Mouse (Mus musculus) MEL (cell line): ENCODE data around the gene Zfp654.

ENCODE experiments used
- CHD2 ChIP-seq: IDR thresholded peaks from 2 replicates; pipeline ENCODE4 v1.6.1; 2011; ENCODE audit warnings: low read length, improper control_type of control experiment
- CTCF ChIP-seq, 3 experiments: IDR thresholded peaks in 2 of 3; conservative IDR thresholded peaks in 1 of 3; 2 replicates each; pipeline ENCODE4 v1.5.1; 2011 to 2012; ENCODE audit warnings: low read length in 3 of 3, low read depth in 2 of 3, mild to moderate bottlenecking in 2 of 3, improper control_type of control experiment in 1 of 3, inconsistent platforms in 1 of 3, mixed read lengths in 1 of 3, moderate library complexity in 1 of 3; ENCODE audit not compliant: control insufficient read depth in 1 of 3, insufficient read depth in 1 of 3, poor library complexity in 1 of 3, severe bottlenecking in 1 of 3
- HCFC1 ChIP-seq: IDR thresholded peaks from 2 replicates; pipeline ENCODE4 v1.6.1; 2012; ENCODE audit warnings: low read depth, mild to moderate bottlenecking, inconsistent platforms, low read length, improper control_type of control experiment, moderate library complexity
- MAFK ChIP-seq: IDR thresholded peaks from 2 replicates; pipeline ENCODE4 v1.6.1; 2011; ENCODE audit warnings: low read depth, mild to moderate bottlenecking, low read length, improper control_type of control experiment, borderline replicate concordance
- MAX ChIP-seq: IDR thresholded peaks from 2 replicates; pipeline ENCODE4 v1.6.1; 2011; ENCODE audit warnings: low read length, improper control_type of control experiment
- MEF2A ChIP-seq: IDR thresholded peaks from 2 replicates; pipeline ENCODE4 v1.6.1; 2014; ENCODE audit warnings: low read depth, mild to moderate bottlenecking, inconsistent platforms, low read length, improper control_type of control experiment; ENCODE audit not compliant: poor library complexity, insufficient replicate concordance, severe bottlenecking; ENCODE audit errors: extremely low read depth
- NRF1 ChIP-seq: IDR thresholded peaks from 2 replicates; pipeline ENCODE4 v1.6.1; 2014; ENCODE audit warnings: low read depth, mild to moderate bottlenecking, inconsistent platforms, low read length, improper control_type of control experiment, moderate library complexity; ENCODE audit not compliant: poor library complexity, insufficient read depth, severe bottlenecking
- POLR2A ChIP-seq, 2 experiments: IDR thresholded peaks; 2 replicates each; pipeline ENCODE4 v1.6.1; 2011 to 2012; ENCODE audit warnings: low read length in 2 of 2, mild to moderate bottlenecking in 2 of 2, control low read depth in 1 of 2, improper control_type of control experiment in 1 of 2, low read depth in 1 of 2, moderate library complexity in 1 of 2; ENCODE audit not compliant: control insufficient read depth in 1 of 2, insufficient read depth in 1 of 2, poor library complexity in 1 of 2
- POLR2AphosphoS5 ChIP-seq: IDR thresholded peaks from 2 replicates; pipeline ENCODE4 v1.6.1; 2012; ENCODE audit warnings: low read depth, borderline replicate concordance, mild to moderate bottlenecking, inconsistent platforms, low read length, moderate library complexity, mixed read lengths
- RAD21 ChIP-seq: IDR thresholded peaks from 2 replicates; pipeline ENCODE4 v1.6.1; 2011; ENCODE audit warnings: mild to moderate bottlenecking, low read depth, low read length, improper control_type of control experiment
- RCOR1 ChIP-seq: IDR thresholded peaks from 2 replicates; pipeline ENCODE4 v1.6.1; 2012; ENCODE audit warnings: low read depth, mild to moderate bottlenecking, inconsistent platforms, low read length, improper control_type of control experiment
- TAL1 ChIP-seq: IDR thresholded peaks from 2 replicates; pipeline ENCODE4 v1.6.1; 2012; ENCODE audit warnings: mild to moderate bottlenecking, inconsistent platforms, low read length, moderate library complexity, mixed read lengths
- TBP ChIP-seq: IDR thresholded peaks from 2 replicates; pipeline ENCODE4 v1.8.0; 2011; ENCODE audit warnings: low read depth, low read length, improper control_type of control experiment
- ZNF384 ChIP-seq: IDR thresholded peaks from 2 replicates; pipeline ENCODE4 v1.6.1; 2012; ENCODE audit warnings: low read depth, mild to moderate bottlenecking, inconsistent platforms, low read length, improper control_type of control experiment

DNA sequence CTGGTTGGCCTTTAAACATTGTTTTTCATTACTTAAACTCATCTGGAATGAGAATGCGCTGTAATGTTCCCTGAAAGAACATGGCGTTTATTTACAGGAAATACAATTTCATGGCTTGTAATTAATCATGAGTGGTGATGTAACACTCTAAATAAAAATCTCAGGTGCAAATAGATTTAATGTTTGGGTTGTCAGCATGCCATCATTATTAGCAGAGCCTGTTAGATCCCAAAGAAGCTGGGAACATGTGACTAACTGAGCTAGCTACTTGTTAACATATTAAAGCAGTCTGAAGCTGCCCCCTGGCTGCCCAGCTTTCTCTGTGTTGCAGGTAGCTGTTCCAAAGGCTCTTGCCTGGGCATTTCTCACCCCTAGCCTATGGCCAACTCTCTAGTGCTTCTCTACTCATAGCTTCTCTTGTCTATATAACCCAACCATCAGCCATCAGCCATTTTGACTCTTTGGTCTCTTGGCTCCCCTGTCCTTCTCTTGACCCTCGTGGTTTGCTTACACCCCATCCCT, 27.2 kb upstream of the Zfp654 start:
- TF ChIP-seq TBP (no peak), MEF2A (no peak), TAL1 (no peak), MAX (no peak), MAFK (no peak), POLR2AphosphoS5 (no peak), ZNF384 (no peak), HCFC1 (no peak), CTCF (IDR thresholded peaks at IDR 0.05 in 2 of 3, conservative IDR thresholded peaks at IDR 0.05 in 1 of 3; ENCODE audit: control insufficient read depth in 1 of 3, insufficient read depth in 1 of 3, low read depth in 2 of 3, low read length in 3 of 3, poor library complexity in 1 of 3, severe bottlenecking in 1 of 3) (no peak), POLR2A (IDR thresholded peaks at IDR 0.05; ENCODE audit: control insufficient read depth in 1 of 2, insufficient read depth in 1 of 2, low read depth in 1 of 2, low read length in 2 of 2, poor library complexity in 1 of 2) (no peak), RAD21 (0 out of 2 replicates have a peak, but pooled peaks have one; percentile 1), CHD2 (no peak), NRF1 (no peak), RCOR1 (no peak)
